ENCODE assay signal across 26 mouse cellular contexts in the genomic region with DNA sequence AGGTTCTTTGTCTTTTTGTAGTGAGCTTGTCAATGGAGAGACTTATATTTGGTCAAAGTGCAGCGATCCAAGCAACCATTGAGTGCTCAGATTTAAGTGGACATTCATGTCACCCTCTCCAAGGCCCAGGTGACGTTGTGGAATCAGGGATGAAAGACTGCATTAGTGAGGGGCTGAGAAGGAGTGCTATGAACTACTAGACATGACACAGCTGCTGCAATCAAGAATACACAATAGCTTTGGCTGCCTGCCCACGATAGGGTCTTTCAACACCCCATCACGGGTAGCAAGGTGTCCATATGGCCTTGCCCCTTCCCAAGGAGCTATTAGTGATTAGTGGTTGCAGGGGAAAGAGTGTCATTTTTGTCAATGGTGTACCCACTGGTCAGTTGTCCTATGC.
DNase-seq lines count a peak whose midpoint lies in the region; ATAC-seq and TF ChIP-seq lines count a peak whose summit lies in the region.
"Had no signal": no experiment of that assay in that cellular context is flagged by ENCODE, and none has a peak within 500 bp of the region (broad histone marks: within the 10 kb centered on the region; RNA-seq: fewer than 3 reads in every experiment).

No protein-coding gene starts in this region.

- WGBS in forebrain, embryonic 15.5 days, result 35% methylated on average over 4 of the region's 4 CpGs
- WGBS in forebrain, embryonic 11.5 days, result 77% methylated on average over 4 of the region's 4 CpGs
- WGBS in lung, embryonic 16.5 days, result 27% methylated on average over 4 of the region's 4 CpGs
- WGBS in forebrain, postnatal 0 days, result 29% methylated on average over 4 of the region's 4 CpGs

- H3K4me2 ChIP-seq in forebrain, embryonic 15.5 days (replicated peaks), result no peak overlapping the region
- no peak overlapping the region for H3K4me2 ChIP-seq in forebrain, embryonic 11.5 days (ENCODE audit: low read depth, low read length, severe bottlenecking)
- no peak overlapping the region for H3K4me2 ChIP-seq in lung, embryonic 16.5 days (ENCODE audit: low read depth, low read length)
- H3K4me2 ChIP-seq in forebrain, postnatal 0 days (ENCODE audit: low read depth), result no peak overlapping the region
- H3K4me2 ChIP-seq: embryonic facial prominence, embryonic 12.5 days; heart, embryonic 13.5 days; hindbrain, embryonic 15.5 days; liver, embryonic 15.5 days; midbrain, embryonic 15.5 days had no signal

- intact Hi-C loops in left cerebral cortex, postnatal 4 days (cut with DNase I), result no loop called here

- H3K36me3 ChIP-seq in forebrain, embryonic 15.5 days, result no peaks in the 10 kb centered on the region
- H3K36me3 ChIP-seq in forebrain, embryonic 11.5 days (ENCODE audit: control insufficient read depth, insufficient read depth, low read length), result no peaks in the 10 kb centered on the region
- no peaks in the 10 kb centered on the region for H3K36me3 ChIP-seq in lung, embryonic 16.5 days (ENCODE audit: control insufficient read depth, insufficient read depth, low read length)
- H3K36me3 ChIP-seq in forebrain, postnatal 0 days (ENCODE audit: insufficient read depth), result no peaks in the 10 kb centered on the region
- H3K36me3 ChIP-seq: embryonic facial prominence, embryonic 12.5 days; heart, embryonic 13.5 days; hindbrain, embryonic 10.5 days; hindbrain, embryonic 15.5 days; liver, embryonic 15.5 days; midbrain, embryonic 10.5 days; midbrain, embryonic 15.5 days had no signal

- TF ChIP-seq CTCF in forebrain, postnatal 0 days (IDR thresholded peaks at IDR 0.05; ENCODE audit: low read depth), result no peak

- no peak for DNase-seq in forebrain, embryonic 11.5 days (ENCODE audit: low spot score)
- no peak for DNase-seq in lung, adult 18-20 months
- DNase-seq in forebrain, postnatal 0 days, result peak; percentile 14
- no peak for DNase-seq in urinary bladder, adult 2 months (ENCODE audit: low spot score)
- no peak for DNase-seq in left cerebral cortex, postnatal 4 days
- DNase-seq: adrenal gland, postnatal 10 days; cerebellum, adult 11-12 months; cerebellum, adult 9-11 months; heart, postnatal 10 days; kidney, adult 18-20 months; layer of hippocampus, adult 9-11 months; lung, postnatal 10 days; right cerebral cortex, postnatal 4 days had no signal

- no peaks in the 10 kb centered on the region for H3K27me3 ChIP-seq in forebrain, embryonic 15.5 days
- H3K27me3 ChIP-seq in forebrain, embryonic 11.5 days (ENCODE audit: control insufficient read depth, insufficient read depth, low read length), result no peaks in the 10 kb centered on the region
- H3K27me3 ChIP-seq in lung, embryonic 16.5 days (ENCODE audit: control insufficient read depth, insufficient read depth, low read depth, low read length), result no peaks in the 10 kb centered on the region
- H3K27me3 ChIP-seq in forebrain, postnatal 0 days (ENCODE audit: insufficient read depth, low read length), result no peaks in the 10 kb centered on the region
- H3K27me3 ChIP-seq: embryonic facial prominence, embryonic 12.5 days; heart, embryonic 13.5 days; hindbrain, embryonic 15.5 days; liver, embryonic 15.5 days; midbrain, embryonic 15.5 days; Patski had no signal

- no peak overlapping the region for H3K27ac ChIP-seq in forebrain, embryonic 15.5 days (replicated peaks)
- H3K27ac ChIP-seq in forebrain, embryonic 11.5 days (ENCODE audit: low read depth, low read length), result no peak overlapping the region
- 0 out of 2 replicates have a peak overlapping the region, but pooled peaks have one; percentile 12 for H3K27ac ChIP-seq in lung, embryonic 16.5 days (ENCODE audit: low read length)
- H3K27ac ChIP-seq in forebrain, postnatal 0 days (ENCODE audit: low read depth, low read length), result no peak overlapping the region
- H3K27ac ChIP-seq: embryonic facial prominence, embryonic 12.5 days; heart, embryonic 13.5 days; hindbrain, embryonic 10.5 days; hindbrain, embryonic 15.5 days; liver, embryonic 15.5 days; macrophage; midbrain, embryonic 10.5 days; midbrain, embryonic 15.5 days; stomach, postnatal 0 days had no signal

- H3K4me3 ChIP-seq in forebrain, embryonic 15.5 days, result no peak overlapping the region
- H3K4me3 ChIP-seq in forebrain, embryonic 11.5 days (ENCODE audit: low read depth, low read length), result no peak overlapping the region
- H3K4me3 ChIP-seq in lung, embryonic 16.5 days (ENCODE audit: low read length), result no peak overlapping the region
- no peak overlapping the region for H3K4me3 ChIP-seq in forebrain, postnatal 0 days (ENCODE audit: low read depth, low read length)
- H3K4me3 ChIP-seq: embryonic facial prominence, embryonic 12.5 days; heart, embryonic 13.5 days; hindbrain, embryonic 10.5 days; hindbrain, embryonic 15.5 days; liver, embryonic 15.5 days; midbrain, embryonic 10.5 days; midbrain, embryonic 15.5 days had no signal

- no peaks in the 10 kb centered on the region for H3K9me3 ChIP-seq in forebrain, embryonic 15.5 days
- no peaks in the 10 kb centered on the region for H3K9me3 ChIP-seq in forebrain, embryonic 11.5 days (ENCODE audit: control insufficient read depth, low read length)
- H3K9me3 ChIP-seq in lung, embryonic 16.5 days (ENCODE audit: control insufficient read depth, low read length), result 0 out of 2 replicates have a peak, but pooled peaks cover 4% of the 10 kb centered on the region
- H3K9me3 ChIP-seq in forebrain, postnatal 0 days (ENCODE audit: low read length), result no peaks in the 10 kb centered on the region
- H3K9me3 ChIP-seq: embryonic facial prominence, embryonic 12.5 days; hindbrain, embryonic 10.5 days; hindbrain, embryonic 15.5 days; liver, embryonic 15.5 days; midbrain, embryonic 10.5 days; midbrain, embryonic 15.5 days had no signal

- no peak overlapping the region for H3K9ac ChIP-seq in forebrain, embryonic 15.5 days (replicated peaks)
- H3K9ac ChIP-seq in forebrain, embryonic 11.5 days (ENCODE audit: low read length), result no peak overlapping the region
- no peak overlapping the region for H3K9ac ChIP-seq in lung, embryonic 16.5 days (ENCODE audit: low read length)
- no peak overlapping the region for H3K9ac ChIP-seq in forebrain, postnatal 0 days
- H3K9ac ChIP-seq: embryonic facial prominence, embryonic 12.5 days; heart, embryonic 13.5 days; hindbrain, embryonic 15.5 days; liver, embryonic 15.5 days; midbrain, embryonic 15.5 days had no signal

- H3K4me1 ChIP-seq in forebrain, embryonic 15.5 days, result no peaks in the 10 kb centered on the region
- H3K4me1 ChIP-seq in forebrain, embryonic 11.5 days (replicated peaks; ENCODE audit: control insufficient read depth, insufficient read depth, low read length), result no peaks in the 10 kb centered on the region
- H3K4me1 ChIP-seq in lung, embryonic 16.5 days (replicated peaks; ENCODE audit: control insufficient read depth, insufficient read depth, low read length), result peaks cover 26% of the 10 kb centered on the region
- H3K4me1 ChIP-seq in forebrain, postnatal 0 days (ENCODE audit: insufficient read depth), result no peaks in the 10 kb centered on the region
- H3K4me1 ChIP-seq: hindbrain, embryonic 10.5 days; hindbrain, embryonic 15.5 days; liver, embryonic 15.5 days; midbrain, embryonic 10.5 days; midbrain, embryonic 15.5 days had no signal

- peak; percentile 64 for ATAC-seq in forebrain, embryonic 15.5 days (replicated peaks)
- no peak for ATAC-seq in forebrain, embryonic 11.5 days (replicated peaks; ENCODE audit: low FRiP score)
- no peak for ATAC-seq in lung, embryonic 16.5 days (ENCODE audit: low read depth)
- ATAC-seq in forebrain, postnatal 0 days, result no peak
- ATAC-seq: inflammation-experienced regulatory T-cells, adult 6 months; midbrain, embryonic 15.5 days; Patski had no signal
